Mouse (Mus musculus) heart, adult 2 months (tissue): Measurements from ENCODE around the gene Eomes.

ENCODE experiments used
- CTCF ChIP-seq: fragments of 200-600 bp; IDR thresholded peaks from 2 replicates; pipeline ENCODE4 v1.8.1; 2022; ENCODE audit warnings: antibody characterized with exemption, mild to moderate bottlenecking, moderate library complexity
- POLR2A ChIP-seq: fragments of 200-500 bp; IDR thresholded peaks from 2 replicates; pipeline ENCODE4 v1.6.1; 2011; ENCODE audit warnings: mild to moderate bottlenecking, low read depth, low read length, control low read depth; ENCODE audit not compliant: insufficient read depth

GRCm38 (mm10) chr9:118453427-118453826 lies 24.6 kb upstream of the Eomes start:
- TF ChIP-seq POLR2A, result no peak
- no peak for TF ChIP-seq CTCF
